Mouse (Mus musculus): ENCODE results near the gene Chek2. TPM values are rescaled to one million over a fixed set of nuclear protein-coding genes. Genes with fewer than 3 reads are reported as not detected.
"Not testable (repeated sequence)": the region's sequence is repeated elsewhere in the genome, so short reads cannot be mapped to it uniquely, and the experiment has no call there.

Gene Chek2
- total and polyA plus RNA-seq, 3 experiments: 25.0 to 41.6 (median 27.6) TPM

- no peaks in the 10 kb centered on the region for H3K79me2 ChIP-seq (replicated peaks; ENCODE audit: control insufficient read depth, extremely low read depth, insufficient read depth, poor library complexity, severe bottlenecking)
- no peak overlapping the region for H3K27ac ChIP-seq (ENCODE audit: insufficient read depth, low read depth)
- dilution Hi-C loops (cut with MboI; ENCODE audit: extremely low pct_ligation_motif_present, extremely low pct_unique_long_range_greater_than_20kb, low sequenced_read_pairs) (no loop called here), in situ Hi-C loops (cut with MboI; ENCODE audit: low pct_ligation_motif_present, low pct_unique_long_range_greater_than_20kb, low sequenced_read_pairs) (no loop called here)
- no peak overlapping the region for H3K9ac ChIP-seq (ENCODE audit: insufficient read depth, low read depth)
- H3K4me2 ChIP-seq (ENCODE audit: insufficient read depth, low read depth, poor library complexity, severe bottlenecking): no peak overlapping the region
- H3K9me3 ChIP-seq (replicated peaks; ENCODE audit: low read length): no peaks in the 10 kb centered on the region
- no peak for TF ChIP-seq POLR2AphosphoS2 (IDR thresholded peaks at IDR 0.05; ENCODE audit: low read depth, low read length)
- no peak for TF ChIP-seq JUND (conservative IDR thresholded peaks at IDR 0.05; ENCODE audit: low read depth, low read length)
- no peak for TF ChIP-seq CHD1 (IDR thresholded peaks at IDR 0.05; ENCODE audit: low read depth, low read length)
- TF ChIP-seq MAZ (IDR thresholded peaks at IDR 0.05; ENCODE audit: low read depth, low read length): no peak
- TF ChIP-seq USF1 (IDR thresholded peaks at IDR 0.05; ENCODE audit: low read depth, low read length): no peak
- no peak for TF ChIP-seq ZMIZ1 (IDR thresholded peaks at IDR 0.05; ENCODE audit: low read depth, low read length)
- TF ChIP-seq ZC3H11A (IDR thresholded peaks at IDR 0.05; ENCODE audit: low read depth, low read length): no peak
- TF ChIP-seq SMC3 (IDR thresholded peaks at IDR 0.05; ENCODE audit: low read depth, low read length): no peak
- no peak for TF ChIP-seq CHD2 (IDR thresholded peaks at IDR 0.05; ENCODE audit: low read length)
- no peak for TF ChIP-seq ZKSCAN1 (IDR thresholded peaks at IDR 0.05; ENCODE audit: borderline replicate concordance, low read depth, low read length)
- TF ChIP-seq MAX (IDR thresholded peaks at IDR 0.05; ENCODE audit: low read length): no peak
- TF ChIP-seq ZNF384 (IDR thresholded peaks at IDR 0.05; ENCODE audit: low read depth, low read length): no peak
- TF ChIP-seq UBTF (IDR thresholded peaks at IDR 0.05; ENCODE audit: low read depth, low read length): no peak
- peaks cover 32 to 59% of the 10 kb centered on the region in 2 experiments for H3K36me3 ChIP-seq (replicated peaks in 1 of 2; ENCODE audit: control insufficient read depth in 1 of 2, insufficient read depth in 1 of 2, low read length in 1 of 2)
- H3K4me1 ChIP-seq (ENCODE audit: control insufficient read depth in 1 of 2, insufficient read depth in 2 of 2): peaks cover 0 to under 1% of the 10 kb centered on the region in 2 experiments; a peak in 2 of 4 replicates
- H3K27me3 ChIP-seq (replicated peaks): no peaks in the 10 kb centered on the region
- no peak for DNase-seq (ENCODE audit: extremely low read depth)
- H3K4me3 ChIP-seq (replicated peaks in 1 of 3; ENCODE audit: low read depth in 2 of 3, low read length in 2 of 3, poor library complexity in 1 of 3): no peak overlapping the region
These were observed 35.5 kb downstream of the Chek2 start for GRCm38 (mm10) chr5:110875286-110875685.

- Histone ChIP-seq H3K27ac (ENCODE audit: insufficient read depth, low read depth) (no peak overlapping the region), H3K4me1 (ENCODE audit: control insufficient read depth in 1 of 2, insufficient read depth in 2 of 2) (peaks cover 0 to 3% of the 10 kb centered on the region in 2 experiments; a peak in 2 of 4 replicates), H3K9me3 (replicated peaks; ENCODE audit: low read length) (no peaks in the 10 kb centered on the region), H3K4me2 (ENCODE audit: insufficient read depth, low read depth, poor library complexity, severe bottlenecking) (no peak overlapping the region), H3K4me3 (replicated peaks in 1 of 3; ENCODE audit: low read depth in 2 of 3, low read length in 2 of 3, poor library complexity in 1 of 3) (no peak overlapping the region), H3K79me2 (replicated peaks; ENCODE audit: control insufficient read depth, extremely low read depth, insufficient read depth, poor library complexity, severe bottlenecking) (no peaks in the 10 kb centered on the region), H3K27me3 (replicated peaks) (no peaks in the 10 kb centered on the region), H3K36me3 (replicated peaks in 1 of 2; ENCODE audit: control insufficient read depth in 1 of 2, insufficient read depth in 1 of 2, low read length in 1 of 2) (peaks cover 13 to 36% of the 10 kb centered on the region in 2 experiments), H3K9ac (ENCODE audit: insufficient read depth, low read depth) (no peak overlapping the region)
- no peak for DNase-seq (ENCODE audit: extremely low read depth)
- dilution Hi-C loops (cut with MboI; ENCODE audit: extremely low pct_ligation_motif_present, extremely low pct_unique_long_range_greater_than_20kb, low sequenced_read_pairs): no loop called here
- TF ChIP-seq JUN (IDR thresholded peaks at IDR 0.05; ENCODE audit: insufficient read depth, low read depth, low read length) (no peak), SIN3A (IDR thresholded peaks at IDR 0.05; ENCODE audit: low read length) (no peak), ETS1 (conservative IDR thresholded peaks at IDR 0.05; ENCODE audit: low read depth, low read length) (no peak), MYC (IDR thresholded peaks at IDR 0.05; ENCODE audit: low read depth, low read length) (no peak), ZC3H11A (IDR thresholded peaks at IDR 0.05; ENCODE audit: low read depth, low read length) (no peak), NRF1 (IDR thresholded peaks at IDR 0.05; ENCODE audit: low read depth, low read length) (no peak), BHLHE40 (IDR thresholded peaks at IDR 0.05; ENCODE audit: low read depth, low read length) (no peak), MAFK (IDR thresholded peaks at IDR 0.05; ENCODE audit: insufficient replicate concordance, low read length) (no peak), HCFC1 (IDR thresholded peaks at IDR 0.05; ENCODE audit: low read depth, low read length) (no peak), ZNF384 (IDR thresholded peaks at IDR 0.05; ENCODE audit: low read depth, low read length) (no peak), TCF12 (IDR thresholded peaks at IDR 0.05; ENCODE audit: low read depth, low read length) (no peak), GABPA (IDR thresholded peaks at IDR 0.05; ENCODE audit: insufficient replicate concordance, low read depth, low read length) (no peak), MAZ (IDR thresholded peaks at IDR 0.05; ENCODE audit: low read depth, low read length) (no peak), UBTF (IDR thresholded peaks at IDR 0.05; ENCODE audit: low read depth, low read length) (no peak), USF1 (IDR thresholded peaks at IDR 0.05; ENCODE audit: low read depth, low read length) (no peak)
- in situ Hi-C loops (cut with MboI; ENCODE audit: low pct_ligation_motif_present, low pct_unique_long_range_greater_than_20kb, low sequenced_read_pairs): no loop called here
These were observed 38.1 kb downstream of the Chek2 start for GRCm38 (mm10) chr5:110877666-110878505.

- H3K79me2 ChIP-seq (replicated peaks; ENCODE audit: control insufficient read depth, extremely low read depth, insufficient read depth, poor library complexity, severe bottlenecking); H3K9me3 ChIP-seq (replicated peaks; ENCODE audit: low read length); H3K4me2 ChIP-seq (ENCODE audit: insufficient read depth, low read depth, poor library complexity, severe bottlenecking); H3K9ac ChIP-seq (ENCODE audit: insufficient read depth, low read depth); in situ Hi-C loops (cut with MboI; ENCODE audit: low pct_ligation_motif_present, low pct_unique_long_range_greater_than_20kb, low sequenced_read_pairs); H3K27me3 ChIP-seq (replicated peaks); dilution Hi-C loops (cut with MboI; ENCODE audit: extremely low pct_ligation_motif_present, extremely low pct_unique_long_range_greater_than_20kb, low sequenced_read_pairs); H3K4me3 ChIP-seq (replicated peaks in 1 of 3; ENCODE audit: low read depth in 2 of 3, low read length in 2 of 3, poor library complexity in 1 of 3); H3K4me1 ChIP-seq (ENCODE audit: control insufficient read depth in 1 of 2, insufficient read depth in 2 of 2); H3K27ac ChIP-seq (ENCODE audit: insufficient read depth, low read depth); DNase-seq (ENCODE audit: extremely low read depth): not testable (repeated sequence)
- H3K36me3 ChIP-seq (replicated peaks in 1 of 2; ENCODE audit: control insufficient read depth in 1 of 2, insufficient read depth in 1 of 2, low read length in 1 of 2): peaks cover 10 to 30% of the 10 kb centered on the region in 2 experiments
These were observed 38.7 kb downstream of the Chek2 start for GRCm38 (mm10) chr5:110878526-110878925.

Measured in CH12.LX (cell line).